Mouse (Mus musculus): ENCODE measurements around the gene Fnip2.

DNA sequence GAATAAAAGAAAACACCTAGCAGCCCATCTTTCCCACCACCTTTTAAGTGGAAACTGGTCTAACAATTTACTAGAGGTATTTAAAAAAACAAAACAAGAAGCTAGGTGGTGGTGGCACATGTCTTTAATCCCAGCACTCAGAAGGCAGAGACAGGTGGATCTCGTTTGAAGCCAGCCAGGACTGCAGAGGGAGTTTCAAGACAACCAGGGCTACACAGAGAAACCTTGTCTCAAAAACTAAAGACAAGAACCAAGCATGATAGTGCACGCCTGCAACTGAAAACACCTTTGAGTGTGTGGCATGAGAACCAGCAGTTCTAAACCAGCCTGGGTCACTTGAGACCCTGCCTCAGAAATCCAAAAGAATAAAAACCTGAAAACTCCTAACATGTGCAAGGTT, 4.1 kb downstream of the Fnip2 start:
- TF ChIP-seq POLR2A (IDR thresholded peaks at IDR 0.05; ENCODE audit: low read depth, low read length) (no peak), CHD1 (IDR thresholded peaks at IDR 0.05; ENCODE audit: low read depth, low read length) (no peak), RAD21 (IDR thresholded peaks at IDR 0.05; ENCODE audit: low read depth, low read length) (no peak), ELF1 (IDR thresholded peaks at IDR 0.05; ENCODE audit: low read depth, low read length) (no peak), GABPA (IDR thresholded peaks at IDR 0.05; ENCODE audit: insufficient replicate concordance, low read depth, low read length) (no peak), EP300 (IDR thresholded peaks at IDR 0.05; ENCODE audit: low read length) (no peak), MAX (IDR thresholded peaks at IDR 0.05; ENCODE audit: low read length) (no peak), CTCF (conservative IDR thresholded peaks at IDR 0.05 in 1 of 2, IDR thresholded peaks at IDR 0.05 in 1 of 2; ENCODE audit: low read depth in 2 of 2, low read length in 2 of 2) (no peak), USF2 (conservative IDR thresholded peaks at IDR 0.05; ENCODE audit: low read depth, low read length) (no peak)

Measured in CH12.LX (cell line).